Comparison of ENCODE assay signal across 26 mouse cellular contexts in the genomic region with DNA sequence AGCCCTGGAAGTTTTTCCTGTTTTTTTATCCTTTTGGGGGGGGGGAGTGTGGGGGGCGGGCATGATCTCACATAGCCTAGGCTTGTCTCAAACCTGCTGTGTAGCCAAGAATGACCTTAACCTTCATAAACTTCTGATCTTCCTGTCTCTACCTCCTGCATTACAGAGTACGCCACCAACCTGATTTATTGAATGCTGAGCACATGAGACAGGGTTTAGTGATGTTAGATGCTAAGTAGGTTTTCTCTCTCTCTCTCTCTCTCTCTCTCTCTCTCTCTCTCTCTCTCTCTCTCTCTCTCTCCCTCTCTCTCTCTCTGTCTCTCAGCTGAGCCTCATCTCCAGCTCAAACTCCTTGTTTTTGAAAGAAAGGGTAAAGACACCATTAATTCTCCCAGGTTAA. TPM values are rescaled to one million over a fixed set of nuclear protein-coding genes. Genes with fewer than 3 reads are reported as not detected.
DNase-seq lines count a peak whose midpoint lies in the region; ATAC-seq and TF ChIP-seq lines count a peak whose summit lies in the region.
"Had no signal": no experiment of that assay in that cellular context is flagged by ENCODE, and none has a peak within 500 bp of the region (broad histone marks: within the 10 kb centered on the region; RNA-seq: fewer than 3 reads in every experiment).

No protein-coding gene starts in this region.

- 61% methylated on average over 2 of the region's 2 CpGs for WGBS in heart, postnatal 0 days
- WGBS in spleen, adult 2 months = 69% methylated on average over 2 of the region's 2 CpGs
- WGBS in macrophage (ENCODE audit: missing documents) = 81% methylated on average over 2 of the region's 2 CpGs

- no peak for TF ChIP-seq POLR2A in spleen, adult 2 months (IDR thresholded peaks at IDR 0.05; ENCODE audit: low read depth, low read length)

- H3K9ac ChIP-seq in heart, postnatal 0 days (replicated peaks; ENCODE audit: low read depth, low read length) = no peak overlapping the region
- H3K9ac ChIP-seq: forebrain, embryonic 13.5 days; kidney, embryonic 15.5 days; limb, embryonic 13.5 days; lung, embryonic 15.5 days had no signal

- H3K79me2 ChIP-seq in macrophage (ENCODE audit: inconsistent target) = peaks cover 100% of the 10 kb centered on the region

- H3K27me3 ChIP-seq in heart, postnatal 0 days (ENCODE audit: control insufficient read depth, insufficient read depth, low read length) = no peaks in the 10 kb centered on the region
- no peaks in the 10 kb centered on the region for H3K27me3 ChIP-seq in spleen, adult 2 months (ENCODE audit: control insufficient read depth, insufficient read depth, low read length)
- H3K27me3 ChIP-seq: forebrain, embryonic 13.5 days; kidney, embryonic 15.5 days; limb, embryonic 13.5 days; lung, embryonic 15.5 days had no signal

- no peaks in the 10 kb centered on the region for H3K36me3 ChIP-seq in heart, postnatal 0 days (replicated peaks; ENCODE audit: control insufficient read depth, insufficient read depth, low read length)
- H3K36me3 ChIP-seq in spleen, adult 2 months (ENCODE audit: control insufficient read depth, insufficient read depth, low read length) = no peaks in the 10 kb centered on the region
- H3K36me3 ChIP-seq in macrophage (ENCODE audit: inconsistent target) = peaks cover 43% of the 10 kb centered on the region
- H3K36me3 ChIP-seq: hindbrain, embryonic 10.5 days; kidney, embryonic 15.5 days; limb, embryonic 13.5 days; lung, embryonic 15.5 days had no signal

- no peaks in the 10 kb centered on the region for H3K4me1 ChIP-seq in heart, postnatal 0 days (ENCODE audit: control insufficient read depth, insufficient read depth)
- peaks cover 4% of the 10 kb centered on the region; the same call in 1 of the 2 replicates for H3K4me1 ChIP-seq in spleen, adult 2 months (ENCODE audit: control insufficient read depth, insufficient read depth, insufficient read length)
- H3K4me1 ChIP-seq: forebrain, embryonic 13.5 days; kidney, embryonic 15.5 days had no signal

- peak overlapping the region; percentile 54; the same call in 1 of the 2 replicates for H3K4me2 ChIP-seq in heart, postnatal 0 days (ENCODE audit: low read depth, low read length)
- H3K4me2 ChIP-seq: forebrain, embryonic 13.5 days; heart, embryonic 11.5 days; kidney, embryonic 15.5 days had no signal

- TF ChIP-seq EP300 in heart, postnatal 0 days (IDR thresholded peaks at IDR 0.05; ENCODE audit: low read depth) = no peak

- no peak overlapping the region for H3K4me3 ChIP-seq in heart, postnatal 0 days (ENCODE audit: low read depth, low read length)
- no peak overlapping the region for H3K4me3 ChIP-seq in spleen, adult 2 months (ENCODE audit: extremely low read depth, insufficient read depth, insufficient read length)
- no peak overlapping the region for H3K4me3 ChIP-seq in macrophage (ENCODE audit: inconsistent target)
- H3K4me3 ChIP-seq: forebrain, embryonic 13.5 days; hindbrain, embryonic 10.5 days; kidney, embryonic 15.5 days; limb, embryonic 13.5 days; myocyte had no signal

- no peak for TF ChIP-seq CTCF in heart, postnatal 0 days (IDR thresholded peaks at IDR 0.05; ENCODE audit: low read depth)
- no peak for TF ChIP-seq CTCF in spleen, adult 2 months (IDR thresholded peaks at IDR 0.05; ENCODE audit: extremely low read depth, insufficient read depth, insufficient read length, insufficient replicate concordance)

- no peaks in the 10 kb centered on the region for H3K9me3 ChIP-seq in heart, postnatal 0 days (replicated peaks; ENCODE audit: control insufficient read depth, low read length)
- H3K9me3 ChIP-seq: forebrain, embryonic 13.5 days; hindbrain, embryonic 10.5 days; kidney, embryonic 15.5 days; limb, embryonic 13.5 days; lung, embryonic 15.5 days had no signal

- ATAC-seq in heart, postnatal 0 days (ENCODE audit: insufficient read depth, low read depth) = no peak
- ATAC-seq: forebrain, embryonic 13.5 days; hindbrain, embryonic 16.5 days; intestine, embryonic 16.5 days; midbrain, embryonic 16.5 days had no signal

- H3K27ac ChIP-seq in heart, postnatal 0 days (ENCODE audit: low read depth) = no peak overlapping the region
- H3K27ac ChIP-seq in spleen, adult 2 months (ENCODE audit: insufficient read depth, low read length) = peak overlapping the region; percentile 80
- H3K27ac ChIP-seq in macrophage = peak overlapping the region; percentile 59
- H3K27ac ChIP-seq: forebrain, embryonic 13.5 days; hindbrain, embryonic 10.5 days; kidney, embryonic 15.5 days; lung, embryonic 15.5 days had no signal

- no peak for DNase-seq in heart, postnatal 0 days (ENCODE audit: low spot score)
- no peak for DNase-seq in heart, adult 8-10 months (ENCODE audit: low spot score)
- DNase-seq in spleen, adult 2 months (ENCODE audit: low read depth in 1 of 2, low spot score in 2 of 2) = no peak
- no peak for DNase-seq in spleen, adult 12 weeks (ENCODE audit: low spot score)
- no peak for DNase-seq in retina, postnatal 1 day
- no peak for DNase-seq in kidney, adult 11 months
- DNase-seq: adrenal gland, adult 8-10 months; cerebellum, adult 2 months; cerebellum, postnatal 25 days; gastrocnemius, postnatal 10 days; heart, postnatal 10 days; kidney, postnatal 36 days; layer of hippocampus, postnatal 36 days; lung, postnatal 4 days; thymus, adult 18-20 months had no signal

RNA-seq across cellular contexts. Expression of a gene that starts 56.0 kb away (rescaled TPM):
- total RNA-seq in heart, postnatal 0 days (2014; rRNA removed; ENCODE audit: low replicate concordance) = 1.7 TPM in 1 of 2 replicates, not detected in the other
- 1.8 and 3.2 TPM in 2 replicates for polyA plus RNA-seq in heart, postnatal 0 days (2015; fragmentation: Nextera tagmentation; extraction: Ambion mirVana)
- total RNA-seq in heart, adult 8-10 months (2022) = 10 to 100 TPM; 45.5 to 56.4 (median 52.8) TPM
- polyA plus RNA-seq in spleen, adult 2 months (2012; rRNA removed) = 35.3 and 71.0 TPM in 2 replicates
- total RNA-seq in macrophage (2018; cell fraction: chromatin; rRNA removed) = 1,000 to 10,000 TPM in 25 of 26 experiments, 100 to 1,000 TPM in 1; 946 to 4,580 (median 3,223) TPM
- 1,000 to 10,000 TPM in 9 of 26 experiments, 100 to 1,000 TPM in 17; 417 to 1,132 (median 746) TPM for total RNA-seq in macrophage (2018; cell fraction: cytosol; rRNA removed)
- 1,000 to 10,000 TPM; 1,077 to 2,236 (median 1,801) TPM for total RNA-seq in macrophage (2018; cell fraction: nucleus; rRNA removed)
- 370 to 786 TPM (median 465 TPM) in 3 replicates for polyA plus RNA-seq in macrophage (2018)
